Mouse (Mus musculus): ENCODE measurements around the gene Tjp3. TPM values are rescaled to one million over a fixed set of nuclear protein-coding genes. Genes with fewer than 3 reads are reported as not detected.
A peak's percentile ranks its signal among the peaks of the same experiment; 100 is the strongest.

Gene Tjp3
- polyA plus RNA-seq, 1 experiment from 2014 or later, result 9.2 TPM

DNA sequence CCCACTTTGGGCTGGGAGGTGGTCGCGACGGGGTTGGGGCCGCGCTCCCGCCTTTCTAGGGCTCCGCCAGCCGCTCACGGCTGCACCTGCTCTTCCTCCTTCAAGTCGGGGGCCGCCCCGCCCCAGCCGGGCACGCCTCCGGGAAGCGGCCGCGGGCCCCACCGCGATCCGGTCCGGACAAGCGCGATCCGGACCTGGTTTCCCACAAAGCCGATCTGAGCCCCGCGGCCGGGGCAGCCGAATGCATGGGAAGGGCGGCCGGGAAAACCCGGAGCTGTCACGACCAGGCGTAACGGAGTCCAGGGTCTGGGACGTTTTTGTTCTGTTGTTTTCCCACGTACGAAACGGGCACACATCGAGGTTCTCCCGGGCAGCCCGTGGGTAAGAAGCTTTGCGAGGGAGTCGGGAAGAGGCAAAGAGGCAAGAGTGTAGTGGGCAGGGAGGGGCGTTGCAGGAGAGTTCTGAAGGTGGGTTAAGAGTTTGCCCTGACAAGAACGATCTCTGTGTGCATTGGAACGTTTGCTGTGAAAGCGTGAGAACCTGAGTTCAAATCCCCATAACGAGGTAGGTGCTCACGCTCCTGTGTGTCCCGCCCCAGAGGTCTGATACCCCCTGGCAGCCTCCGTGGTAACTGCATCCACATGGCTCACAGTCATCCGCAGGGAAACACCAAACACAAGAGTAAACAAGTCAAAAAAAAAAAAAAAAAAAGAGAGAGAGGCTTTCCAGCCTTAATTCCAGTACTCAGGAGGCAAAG is 5.5 kb downstream of the Tjp3 start:
- 2% methylated on average over 54 of the region's 54 CpGs for WGBS
- no peaks in the 10 kb centered on the region for H3K9me3 ChIP-seq (replicated peaks; ENCODE audit: control insufficient read depth, low read length, poor library complexity, severe bottlenecking)
- peak overlapping the region; percentile 76 for H3K9ac ChIP-seq (ENCODE audit: low read depth, low read length)
- peak overlapping the region; percentile 52 for H3K4me3 ChIP-seq (ENCODE audit: low read depth, low read length)
- peaks cover 7% of the 10 kb centered on the region; the same call in 1 of the 2 replicates for H3K4me1 ChIP-seq (ENCODE audit: control insufficient read depth, insufficient read depth, low read length)
- H3K27ac ChIP-seq (ENCODE audit: low read length), result 0 out of 2 replicates have a peak overlapping the region, but pooled peaks have one; percentile 12
- ATAC-seq, result peak; percentile 66
- H3K27me3 ChIP-seq (ENCODE audit: control insufficient read depth, insufficient read depth, low read depth, low read length), result peaks cover 24% of the 10 kb centered on the region
- H3K36me3 ChIP-seq (ENCODE audit: control insufficient read depth, insufficient read depth, low read length), result no peaks in the 10 kb centered on the region
- peak overlapping the region; percentile 86 for H3K4me2 ChIP-seq (ENCODE audit: low read length)

GRCm38 (mm10) chr10:81284719-81285118 is 6.7 kb downstream of the Tjp3 start:
- H3K36me3 ChIP-seq (ENCODE audit: control insufficient read depth, insufficient read depth, low read length), result no peaks in the 10 kb centered on the region
- peaks cover 7% of the 10 kb centered on the region; the same call in 1 of the 2 replicates for H3K4me1 ChIP-seq (ENCODE audit: control insufficient read depth, insufficient read depth, low read length)
- ATAC-seq, result no peak
- H3K4me3 ChIP-seq (ENCODE audit: low read depth, low read length), result 0 out of 2 replicates have a peak overlapping the region, but pooled peaks have one; percentile 52
- H3K9me3 ChIP-seq (replicated peaks; ENCODE audit: control insufficient read depth, low read length, poor library complexity, severe bottlenecking), result no peaks in the 10 kb centered on the region
- H3K4me2 ChIP-seq (ENCODE audit: low read length), result peak overlapping the region; percentile 86; the same call in 1 of the 2 replicates
- peaks cover 15% of the 10 kb centered on the region for H3K27me3 ChIP-seq (ENCODE audit: control insufficient read depth, insufficient read depth, low read depth, low read length)
- H3K9ac ChIP-seq (ENCODE audit: low read depth, low read length), result peak overlapping the region; percentile 76; the same call in 1 of the 2 replicates
- H3K27ac ChIP-seq (ENCODE audit: low read length), result no peak overlapping the region
- WGBS, result 14% methylated on average over 17 of the region's 17 CpGs

DNA sequence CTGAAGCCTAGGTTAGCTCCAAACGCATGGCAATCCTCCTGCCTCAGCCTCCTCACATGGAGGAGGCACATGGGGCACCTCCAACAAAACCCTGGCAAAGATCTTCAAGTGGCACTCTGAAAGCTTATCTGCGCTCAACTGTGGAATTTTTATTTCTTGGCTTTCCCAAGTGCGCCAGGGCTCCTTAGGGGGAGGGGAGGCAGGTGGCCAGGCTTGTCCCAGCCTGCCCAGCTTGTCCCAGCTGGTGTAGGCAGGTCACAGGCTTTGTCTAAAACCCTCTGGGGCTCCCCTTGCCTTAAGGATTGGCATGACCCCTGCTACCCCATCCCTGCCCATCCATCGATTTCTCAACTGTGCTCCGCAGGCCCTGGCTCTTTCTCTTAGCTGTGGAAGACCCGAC is 7.2 kb downstream of the Tjp3 start:
- Histone ChIP-seq H3K9me3 (replicated peaks; ENCODE audit: control insufficient read depth, low read length, poor library complexity, severe bottlenecking) (no peaks in the 10 kb centered on the region), H3K4me1 (ENCODE audit: control insufficient read depth, insufficient read depth, low read length) (peaks cover 7% of the 10 kb centered on the region; the same call in 1 of the 2 replicates), H3K36me3 (ENCODE audit: control insufficient read depth, insufficient read depth, low read length) (no peaks in the 10 kb centered on the region), H3K9ac (ENCODE audit: low read depth, low read length) (no peak overlapping the region), H3K4me2 (ENCODE audit: low read length) (no peak overlapping the region), H3K27ac (ENCODE audit: low read length) (no peak overlapping the region), H3K27me3 (ENCODE audit: control insufficient read depth, insufficient read depth, low read depth, low read length) (peaks cover 15% of the 10 kb centered on the region), H3K4me3 (ENCODE audit: low read depth, low read length) (no peak overlapping the region)
- no peak for ATAC-seq
- WGBS, result 51% methylated on average over 6 of the region's 6 CpGs

- peaks cover 3% of the 10 kb centered on the region; the same call in 1 of the 2 replicates for H3K27me3 ChIP-seq (ENCODE audit: control insufficient read depth, insufficient read depth, low read depth, low read length)
- ATAC-seq, result no peak
- H3K4me2 ChIP-seq (ENCODE audit: low read length), result no peak overlapping the region
- no peaks in the 10 kb centered on the region for H3K9me3 ChIP-seq (replicated peaks; ENCODE audit: control insufficient read depth, low read length, poor library complexity, severe bottlenecking)
- no peak overlapping the region for H3K9ac ChIP-seq (ENCODE audit: low read depth, low read length)
- H3K27ac ChIP-seq (ENCODE audit: low read length), result no peak overlapping the region
- 47% methylated on average over 10 of the region's 10 CpGs for WGBS
- no peak overlapping the region for H3K4me3 ChIP-seq (ENCODE audit: low read depth, low read length)
- no peaks in the 10 kb centered on the region for H3K4me1 ChIP-seq (ENCODE audit: control insufficient read depth, insufficient read depth, low read length)
- no peaks in the 10 kb centered on the region for H3K36me3 ChIP-seq (ENCODE audit: control insufficient read depth, insufficient read depth, low read length)
These were observed 11.9 kb downstream of the Tjp3 start for GRCm38 (mm10) chr10:81279496-81279895.

GRCm38 (mm10) chr10:81277676-81278075 is 13.7 kb downstream of the Tjp3 start:
- Histone ChIP-seq H3K4me3 (ENCODE audit: low read depth, low read length) (no peak overlapping the region), H3K27me3 (ENCODE audit: control insufficient read depth, insufficient read depth, low read depth, low read length) (no peaks in the 10 kb centered on the region), H3K4me1 (ENCODE audit: control insufficient read depth, insufficient read depth, low read length) (no peaks in the 10 kb centered on the region), H3K27ac (ENCODE audit: low read length) (no peak overlapping the region), H3K9me3 (replicated peaks; ENCODE audit: control insufficient read depth, low read length, poor library complexity, severe bottlenecking) (no peaks in the 10 kb centered on the region), H3K9ac (ENCODE audit: low read depth, low read length) (no peak overlapping the region), H3K4me2 (ENCODE audit: low read length) (no peak overlapping the region), H3K36me3 (ENCODE audit: control insufficient read depth, insufficient read depth, low read length) (peaks cover 3% of the 10 kb centered on the region)
- WGBS, result 79% methylated on average over 22 of the region's 22 CpGs
- no peak for ATAC-seq

GRCm38 (mm10) chr10:81273842-81274241 is 17.5 kb downstream of the Tjp3 start:
- no peak for ATAC-seq
- H3K36me3 ChIP-seq (ENCODE audit: control insufficient read depth, insufficient read depth, low read length), result peaks cover 10% of the 10 kb centered on the region
- WGBS, result 94% methylated on average over 19 of the region's 19 CpGs
- H3K4me2 ChIP-seq (ENCODE audit: low read length), result no peak overlapping the region
- no peaks in the 10 kb centered on the region for H3K27me3 ChIP-seq (ENCODE audit: control insufficient read depth, insufficient read depth, low read depth, low read length)
- peaks cover 1% of the 10 kb centered on the region for H3K4me1 ChIP-seq (ENCODE audit: control insufficient read depth, insufficient read depth, low read length)
- no peak overlapping the region for H3K9ac ChIP-seq (ENCODE audit: low read depth, low read length)
- H3K4me3 ChIP-seq (ENCODE audit: low read depth, low read length), result no peak overlapping the region
- H3K27ac ChIP-seq (ENCODE audit: low read length), result no peak overlapping the region
- H3K9me3 ChIP-seq (replicated peaks; ENCODE audit: control insufficient read depth, low read length, poor library complexity, severe bottlenecking), result no peaks in the 10 kb centered on the region

DNA sequence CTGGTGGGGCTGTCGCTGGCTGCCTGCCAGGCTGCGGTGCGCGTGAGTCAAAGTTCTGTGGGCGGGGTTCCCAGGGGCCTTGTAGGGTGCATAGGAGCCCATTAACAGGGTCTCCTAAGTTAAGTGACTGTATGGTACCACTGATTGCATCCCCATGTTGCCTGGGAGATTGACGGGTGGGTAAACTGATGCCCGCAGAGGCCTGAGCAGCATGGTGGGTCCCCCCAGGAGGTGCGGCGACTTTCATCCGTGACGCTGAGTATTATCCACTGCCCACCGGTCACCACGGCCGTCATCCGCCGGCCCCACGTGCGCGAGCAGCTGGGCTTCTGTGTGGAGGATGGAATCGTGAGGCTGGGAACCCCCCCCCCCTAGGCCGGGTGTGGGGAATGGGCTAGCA is 19.0 kb downstream of the Tjp3 start:
- peaks cover 10% of the 10 kb centered on the region for H3K36me3 ChIP-seq (ENCODE audit: control insufficient read depth, insufficient read depth, low read length)
- H3K9me3 ChIP-seq (replicated peaks; ENCODE audit: control insufficient read depth, low read length, poor library complexity, severe bottlenecking), result no peaks in the 10 kb centered on the region
- H3K27ac ChIP-seq (ENCODE audit: low read length), result no peak overlapping the region
- no peak overlapping the region for H3K4me2 ChIP-seq (ENCODE audit: low read length)
- no peak overlapping the region for H3K4me3 ChIP-seq (ENCODE audit: low read depth, low read length)
- H3K9ac ChIP-seq (ENCODE audit: low read depth, low read length), result no peak overlapping the region
- whole genome bisulfite sequencing, result 94% methylated on average over 21 of the region's 21 CpGs
- ATAC-seq, result no peak
- no peaks in the 10 kb centered on the region for H3K27me3 ChIP-seq (ENCODE audit: control insufficient read depth, insufficient read depth, low read depth, low read length)
- peaks cover 8% of the 10 kb centered on the region for H3K4me1 ChIP-seq (ENCODE audit: control insufficient read depth, insufficient read depth, low read length)

DNA sequence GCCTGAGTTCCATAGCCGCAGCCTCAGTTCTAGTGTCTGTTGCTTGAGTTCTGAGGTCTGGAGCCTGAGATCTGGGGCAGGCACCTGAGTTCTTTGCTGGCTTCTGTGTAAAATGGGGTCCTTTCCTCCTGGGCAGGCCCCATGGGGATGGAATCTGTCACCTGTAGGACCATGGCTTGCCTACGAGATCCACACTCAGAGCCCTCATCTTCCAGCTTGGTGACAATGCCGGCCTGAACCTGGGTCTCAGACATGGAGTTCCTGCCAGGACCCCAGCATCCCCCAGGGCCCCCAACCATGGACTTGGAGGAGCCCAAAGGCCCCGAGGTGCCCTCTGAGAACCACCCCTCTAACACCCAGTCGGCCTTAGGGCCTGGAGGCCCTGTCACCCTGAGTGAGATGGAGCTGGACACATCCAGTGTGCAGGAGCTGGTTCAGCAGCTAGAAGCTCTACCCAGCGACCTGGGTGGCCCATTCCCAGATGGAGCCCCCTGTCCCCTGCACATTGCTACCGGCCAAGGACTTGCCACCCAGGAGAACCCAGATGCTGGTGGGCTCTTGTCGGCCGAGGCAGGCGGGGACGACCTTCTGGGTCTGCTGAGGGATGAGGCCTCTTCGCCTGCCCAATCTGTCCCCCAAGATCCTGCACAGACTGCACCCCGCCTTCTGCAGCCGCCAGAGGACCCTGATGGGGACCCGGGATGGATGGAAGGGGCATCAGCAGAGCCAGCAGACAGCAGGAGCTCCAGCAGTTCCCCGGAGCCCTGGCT is 22.6 kb downstream of the Tjp3 start:
- 76% methylated on average over 15 of the region's 16 CpGs for WGBS
- H3K27ac ChIP-seq (ENCODE audit: low read length), result no peak overlapping the region
- H3K9ac ChIP-seq (ENCODE audit: low read depth, low read length), result peak overlapping the region; percentile 83
- no peaks in the 10 kb centered on the region for H3K9me3 ChIP-seq (replicated peaks; ENCODE audit: control insufficient read depth, low read length, poor library complexity, severe bottlenecking)
- ATAC-seq, result no peak
- peaks cover 14% of the 10 kb centered on the region for H3K36me3 ChIP-seq (ENCODE audit: control insufficient read depth, insufficient read depth, low read length)
- peak overlapping the region; percentile 68 for H3K4me3 ChIP-seq (ENCODE audit: low read depth, low read length)
- H3K4me1 ChIP-seq (ENCODE audit: control insufficient read depth, insufficient read depth, low read length), result peaks cover 14% of the 10 kb centered on the region
- H3K27me3 ChIP-seq (ENCODE audit: control insufficient read depth, insufficient read depth, low read depth, low read length), result no peaks in the 10 kb centered on the region
- H3K4me2 ChIP-seq (ENCODE audit: low read length), result peak overlapping the region; percentile 86

- no peak overlapping the region for H3K27ac ChIP-seq (ENCODE audit: low read length)
- peaks cover 12% of the 10 kb centered on the region; the same call in 1 of the 2 replicates for H3K36me3 ChIP-seq (ENCODE audit: control insufficient read depth, insufficient read depth, low read length)
- 3% methylated on average over 23 of the region's 23 CpGs for WGBS
- H3K4me1 ChIP-seq (ENCODE audit: control insufficient read depth, insufficient read depth, low read length), result peaks cover 14% of the 10 kb centered on the region
- no peaks in the 10 kb centered on the region for H3K9me3 ChIP-seq (replicated peaks; ENCODE audit: control insufficient read depth, low read length, poor library complexity, severe bottlenecking)
- peak overlapping the region; percentile 68 for H3K4me3 ChIP-seq (ENCODE audit: low read depth, low read length)
- peak; percentile 44 for ATAC-seq
- no peaks in the 10 kb centered on the region for H3K27me3 ChIP-seq (ENCODE audit: control insufficient read depth, insufficient read depth, low read depth, low read length)
- peak overlapping the region; percentile 83 for H3K9ac ChIP-seq (ENCODE audit: low read depth, low read length)
- peak overlapping the region; percentile 86 for H3K4me2 ChIP-seq (ENCODE audit: low read length)
These were observed 23.3 kb downstream of the Tjp3 start for GRCm38 (mm10) chr10:81268056-81268455.
